Mouse (Mus musculus) cerebellum, adult 9-11 months (tissue): ENCODE data around the gene Tex44.

Experiments used
- DNase-seq: peaks from one replicate; pipeline ENCODE4 v3.0.0; 2022

Gene Tex44

DNA sequence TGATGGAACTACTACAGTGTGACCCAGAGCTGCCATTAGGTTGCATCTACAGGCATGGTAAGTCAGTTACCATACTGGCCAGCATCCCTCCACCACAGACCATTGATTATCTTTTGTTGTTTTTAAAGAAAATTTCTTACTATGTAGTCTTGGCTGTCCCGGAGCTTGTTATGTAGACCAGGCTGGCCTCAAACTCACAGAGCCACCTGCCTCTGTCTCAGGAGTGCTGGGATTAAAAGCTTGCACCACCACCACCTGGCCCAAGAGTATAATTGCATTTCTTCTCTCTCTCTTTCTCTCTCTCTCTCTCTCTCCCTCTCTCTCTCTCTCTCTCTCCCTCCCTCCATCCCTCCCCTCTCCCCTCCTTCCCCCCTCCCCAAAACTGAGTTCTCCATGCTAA is 1.8 kb upstream of the Tex44 start:
- DNase-seq = no peak

DNA sequence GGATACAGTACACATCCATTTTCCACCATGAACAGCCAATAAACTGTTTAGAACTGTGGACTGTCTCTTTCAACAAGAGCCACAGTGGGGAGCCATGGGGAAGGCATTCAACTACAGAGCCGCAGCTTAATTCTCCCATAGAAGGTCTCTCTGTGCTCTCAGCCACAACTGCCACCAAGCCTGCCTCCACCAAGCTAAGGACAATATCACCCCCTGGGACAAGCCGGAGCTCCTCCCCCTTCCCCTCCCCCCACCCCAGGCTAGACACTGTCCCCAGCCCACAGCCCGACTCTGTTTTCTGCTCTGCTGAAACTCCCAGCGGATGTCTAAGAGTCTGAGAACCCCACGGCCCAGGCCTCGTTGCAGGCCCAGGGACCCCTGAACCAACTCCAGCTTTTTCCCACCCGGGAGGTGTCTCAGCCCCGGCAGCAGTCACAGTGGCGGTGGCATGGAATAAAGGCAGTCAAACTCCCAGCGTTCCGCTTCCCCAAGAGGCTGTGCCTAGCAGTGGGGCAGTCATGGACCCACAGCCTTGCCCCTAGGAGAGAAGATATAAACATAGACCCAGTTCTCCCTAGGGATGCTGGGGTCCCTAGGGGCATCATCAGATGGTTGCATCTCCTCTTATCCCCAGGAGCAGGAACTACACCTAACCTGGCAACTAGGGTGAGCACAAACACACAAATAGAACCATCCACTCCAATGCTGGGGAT is 1.1 kb upstream of the Tex44 start:
- no peak for DNase-seq

DNA sequence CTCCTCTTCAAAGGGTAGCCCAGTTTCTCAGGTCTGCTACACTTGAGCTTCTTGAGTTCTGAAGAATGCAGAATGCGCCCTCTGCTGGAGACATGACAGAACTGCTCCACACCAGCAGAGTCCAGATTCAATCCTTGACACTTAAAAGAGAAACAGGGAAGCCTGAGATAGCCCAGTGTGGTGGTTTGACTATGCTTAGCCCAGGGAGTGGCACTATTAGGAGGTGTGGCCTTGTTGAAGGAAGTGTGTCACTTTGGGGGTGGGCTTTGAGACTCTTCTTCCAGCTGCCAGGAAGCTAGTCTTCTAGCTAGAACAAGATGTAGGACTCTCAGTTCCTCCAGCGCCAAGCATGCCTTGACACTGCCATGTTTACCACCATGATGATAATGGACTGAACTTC is 3.9 kb downstream of the Tex44 start:
- peak; percentile 69 for DNase-seq

DNA sequence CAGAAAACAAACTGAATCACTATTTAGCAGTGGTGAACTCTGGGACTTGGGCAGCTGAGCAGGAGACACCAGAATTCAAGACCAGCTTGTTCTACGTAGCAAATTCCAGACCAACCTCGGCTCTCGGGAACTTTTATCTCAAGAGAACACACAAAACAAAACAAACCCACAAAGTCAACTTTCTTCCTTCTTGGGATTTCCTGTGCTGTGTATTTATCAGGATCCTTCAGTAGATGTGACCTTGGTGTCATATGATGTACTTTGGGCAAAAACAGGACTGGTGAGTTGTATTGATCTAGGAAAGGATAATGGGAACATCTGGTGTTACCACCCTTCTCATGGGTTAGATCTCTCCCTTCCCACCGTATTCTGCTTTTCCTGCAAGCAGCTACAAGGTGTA is 6.6 kb downstream of the Tex44 start:
- DNase-seq = no peak

DNA sequence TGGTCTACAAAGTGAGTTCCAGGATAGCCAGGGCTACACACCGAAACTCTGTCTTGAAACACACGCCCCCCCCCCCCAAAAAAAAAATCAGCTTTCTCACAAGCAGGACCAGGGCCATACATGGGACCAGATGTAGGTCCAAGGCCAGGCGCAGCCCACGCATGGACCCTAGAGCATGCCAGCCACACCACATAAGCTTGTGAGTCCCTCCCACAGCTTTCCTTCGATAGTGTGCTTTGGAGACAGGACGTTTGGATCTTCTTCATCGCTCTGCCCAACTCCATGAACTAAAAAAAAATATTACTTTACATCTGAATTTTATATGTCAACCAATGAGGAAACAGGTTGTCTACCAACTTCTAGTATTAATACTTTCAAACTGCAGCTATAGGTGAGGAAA is 7.2 kb downstream of the Tex44 start:
- peak; percentile 46 for DNase-seq

DNA sequence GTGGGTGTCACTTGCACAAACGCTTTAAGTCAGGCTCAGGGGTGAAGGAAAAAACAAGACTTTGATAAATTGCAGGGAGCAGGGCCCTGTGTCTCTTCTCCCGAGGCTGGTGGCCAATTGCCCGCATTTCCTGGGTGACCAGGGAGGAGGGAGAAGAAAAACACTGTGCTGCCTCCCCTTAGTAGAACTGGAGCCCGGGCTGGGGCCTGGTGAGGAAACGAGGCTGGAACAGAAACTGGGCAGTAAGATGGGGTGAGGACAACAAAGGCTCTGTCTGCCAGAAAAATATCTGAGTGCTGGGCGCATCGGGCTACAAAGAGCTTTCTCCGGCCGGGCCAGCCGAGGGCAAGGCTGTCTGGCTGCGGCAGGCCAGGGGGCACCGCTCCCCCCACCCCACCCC is 7.9 kb downstream of the Tex44 start:
- DNase-seq = peak; percentile 82

DNA sequence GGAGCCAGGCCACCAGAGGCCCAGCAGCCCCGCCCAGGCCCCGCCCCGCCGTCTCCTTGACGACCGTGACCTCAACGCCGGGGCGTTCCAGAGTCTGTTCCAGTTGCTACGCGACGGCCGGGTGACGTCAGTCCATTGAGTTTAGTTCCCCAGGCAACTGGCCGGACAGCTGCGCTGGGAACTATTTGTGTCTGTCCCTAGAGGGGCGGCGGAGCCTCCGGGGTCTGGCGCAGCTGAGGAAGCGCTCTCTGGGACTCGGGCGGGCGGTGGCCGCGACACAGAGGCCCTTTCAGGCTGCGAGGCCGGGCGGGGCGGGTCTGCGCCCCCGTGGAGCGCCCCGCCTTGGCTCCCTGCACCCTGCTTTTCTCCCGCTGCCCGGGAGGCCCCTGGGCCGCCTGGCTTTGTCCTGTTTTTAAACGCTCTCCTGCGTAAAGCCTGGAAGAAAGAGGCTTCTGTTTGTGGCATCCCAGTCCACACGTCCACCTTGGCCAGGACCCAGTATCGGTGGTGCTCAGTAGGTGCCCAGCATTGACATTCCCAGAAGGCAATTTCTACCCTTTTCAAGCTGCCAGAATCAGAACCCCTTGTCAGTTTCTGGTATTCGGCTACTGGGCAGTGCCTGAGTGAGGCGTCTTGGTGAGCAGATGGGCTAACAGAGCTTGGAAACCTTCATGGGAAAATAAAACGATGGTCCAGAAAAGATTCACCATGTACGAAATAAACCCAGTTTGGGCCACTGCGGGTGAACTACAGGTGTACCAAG is 8.5 kb downstream of the Tex44 start:
- DNase-seq = peak; percentile 94

DNA sequence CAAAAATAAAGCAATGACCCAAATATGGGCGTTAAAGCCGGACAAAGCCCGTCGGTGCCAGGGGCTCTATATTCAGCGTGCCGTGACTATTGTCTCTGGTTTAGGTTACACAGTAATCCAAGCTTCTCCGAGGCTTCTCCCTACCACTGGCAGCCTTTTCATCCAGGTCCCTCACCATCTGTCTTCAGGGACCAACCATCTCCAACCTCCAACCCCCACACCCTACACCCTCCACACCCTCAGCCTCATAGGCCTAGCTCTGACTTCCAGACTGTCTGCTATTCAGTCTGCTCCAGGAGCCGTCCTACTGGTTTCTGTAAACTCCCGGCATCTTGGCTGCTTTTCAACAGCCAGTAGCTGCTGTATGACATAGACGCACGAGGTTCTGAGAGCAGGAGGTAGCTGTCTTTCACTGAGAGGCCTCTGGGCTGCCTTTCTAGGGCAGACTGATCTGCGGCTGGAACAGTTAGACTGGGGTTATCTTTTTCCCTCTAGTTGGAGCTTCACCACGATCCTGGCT is 9.2 kb downstream of the Tex44 start:
- peak; percentile 66 for DNase-seq

DNA sequence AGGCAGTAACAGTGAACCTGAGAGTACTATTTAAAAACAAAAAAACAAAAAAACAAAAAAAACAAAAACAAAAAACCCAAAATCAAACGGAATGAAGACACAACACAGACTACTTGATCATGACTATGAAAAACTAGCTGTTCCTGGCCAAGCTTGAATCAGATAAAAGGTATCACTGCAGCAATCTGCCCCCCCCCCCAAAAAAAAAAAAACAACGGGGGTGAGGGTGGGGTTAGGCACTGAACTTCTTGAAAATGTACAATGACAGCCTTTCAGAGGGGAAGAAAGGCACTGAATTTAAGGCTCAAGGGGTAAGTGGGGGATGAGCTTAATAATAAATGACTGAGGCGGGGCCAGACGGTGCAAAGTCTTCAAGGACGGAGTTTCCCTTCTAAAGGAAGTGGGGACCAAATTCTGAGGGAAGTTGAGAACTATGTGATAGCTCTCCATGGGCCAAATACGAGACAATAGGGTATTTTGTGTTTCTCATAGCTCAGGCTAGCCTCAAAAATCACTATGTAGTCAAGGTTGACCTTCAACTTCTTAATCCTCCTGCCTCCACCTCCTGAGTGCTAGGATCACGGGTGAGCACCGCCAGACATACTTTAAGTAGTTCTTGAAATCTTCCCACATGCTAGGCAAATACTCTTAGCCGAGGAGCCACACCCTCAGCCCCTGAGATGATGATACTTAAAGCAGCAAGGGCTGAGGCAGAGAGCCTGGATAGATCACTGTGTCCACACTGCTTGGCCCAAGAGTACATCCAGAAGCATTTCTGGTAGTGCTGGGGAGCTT is 11.3 kb downstream of the Tex44 start:
- no peak for DNase-seq

DNA sequence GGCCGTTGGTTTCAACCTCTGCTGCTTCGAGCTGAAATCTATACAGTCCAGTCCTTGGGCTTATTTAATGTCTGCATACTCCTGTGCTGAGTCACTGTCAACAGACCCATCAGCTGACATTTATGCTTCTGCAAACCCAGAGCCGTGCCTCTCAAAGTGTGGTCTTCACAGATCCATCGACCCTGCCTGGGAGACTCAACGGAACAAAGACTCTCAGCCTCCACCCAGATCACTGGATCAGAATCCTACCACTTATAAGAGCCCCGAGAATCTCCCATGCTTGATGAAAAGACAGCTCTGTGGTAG is 11.8 kb downstream of the Tex44 start:
- no peak for DNase-seq

DNA sequence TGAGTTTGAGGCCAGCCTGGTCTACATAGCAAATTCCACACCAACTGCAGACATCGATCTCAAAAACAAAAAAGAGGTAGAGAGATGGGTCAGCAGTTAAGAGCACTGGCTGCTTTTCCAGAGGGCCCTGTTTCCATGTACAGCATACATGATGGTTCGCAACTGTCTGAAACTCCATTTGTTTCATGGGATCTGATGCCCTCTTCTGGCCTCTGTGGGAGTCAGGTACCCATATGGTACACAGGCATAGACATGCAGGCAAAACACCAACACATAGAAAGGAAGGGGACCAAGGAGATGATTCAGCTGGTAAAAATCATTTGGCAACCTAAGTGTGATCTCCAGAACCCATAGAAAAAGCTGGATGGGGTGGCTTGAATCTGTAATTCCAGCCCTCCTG is 12.4 kb downstream of the Tex44 start:
- no peak for DNase-seq

DNA sequence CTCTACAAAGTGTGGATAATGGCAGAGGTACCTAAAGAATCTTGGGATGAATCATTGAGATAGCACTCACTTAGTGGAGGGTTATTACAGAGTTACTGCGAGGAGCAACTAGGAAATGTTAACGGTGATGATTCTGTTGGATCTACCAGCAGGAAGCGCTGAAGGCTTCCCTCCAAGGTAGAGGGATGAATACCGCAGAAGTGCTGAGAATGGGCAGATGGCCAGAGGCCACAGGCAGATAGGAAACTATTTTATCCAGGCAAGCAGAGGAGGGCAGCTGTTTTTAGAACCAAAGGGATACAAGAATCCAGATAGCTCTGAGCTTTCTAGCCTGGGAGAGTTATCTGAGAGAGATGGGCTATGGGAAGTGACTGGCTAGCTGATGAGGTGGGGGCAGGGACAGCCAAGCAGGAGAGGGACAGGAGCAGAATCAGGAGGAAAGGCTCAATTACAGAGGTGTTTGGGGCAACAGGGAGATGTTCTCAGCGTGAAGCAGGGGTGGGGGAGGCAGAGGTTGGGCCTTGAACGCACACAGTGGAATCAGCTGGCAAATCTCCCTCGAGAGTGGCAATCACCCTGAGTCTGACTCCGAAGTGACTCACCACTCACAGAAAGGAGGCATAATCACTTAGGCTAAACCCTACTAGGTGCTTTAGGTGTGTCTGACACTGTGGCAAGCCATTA is 13.5 kb downstream of the Tex44 start:
- DNase-seq = peak; percentile 60

DNA sequence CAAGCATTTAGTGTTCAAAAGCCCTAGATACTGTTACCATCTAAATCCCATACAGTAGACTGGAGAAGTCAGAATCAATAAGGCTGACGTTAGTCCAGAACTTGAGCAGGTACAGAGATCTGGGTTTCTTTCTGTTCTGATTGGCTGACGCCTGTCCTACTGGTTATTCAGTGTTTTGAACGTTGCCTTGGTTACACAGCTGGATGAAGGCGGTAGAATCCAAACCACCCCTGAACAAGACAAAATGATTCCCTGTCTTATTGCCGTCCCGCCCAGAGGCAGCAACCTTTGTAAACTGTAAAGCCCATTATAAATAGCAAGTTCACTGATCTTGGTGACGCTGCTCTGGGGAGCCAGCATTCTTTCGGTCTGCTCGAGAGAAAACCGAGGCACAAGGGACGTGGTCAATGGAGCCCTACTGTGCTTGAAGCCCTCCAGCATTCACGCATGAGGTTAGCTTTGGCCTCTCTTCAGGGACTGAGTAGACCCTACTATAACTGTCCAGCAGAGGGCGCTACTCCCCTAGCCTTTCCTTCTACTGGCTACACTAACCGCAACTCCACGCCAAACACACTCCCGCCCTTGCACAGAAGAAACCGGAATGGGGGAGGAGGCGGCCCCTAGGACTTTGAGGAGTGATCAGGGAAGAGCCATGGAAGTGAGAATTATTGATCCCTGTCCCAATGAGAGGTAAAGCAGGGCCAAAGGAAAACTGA is 14.2 kb downstream of the Tex44 start:
- DNase-seq = peak; percentile 92

DNA sequence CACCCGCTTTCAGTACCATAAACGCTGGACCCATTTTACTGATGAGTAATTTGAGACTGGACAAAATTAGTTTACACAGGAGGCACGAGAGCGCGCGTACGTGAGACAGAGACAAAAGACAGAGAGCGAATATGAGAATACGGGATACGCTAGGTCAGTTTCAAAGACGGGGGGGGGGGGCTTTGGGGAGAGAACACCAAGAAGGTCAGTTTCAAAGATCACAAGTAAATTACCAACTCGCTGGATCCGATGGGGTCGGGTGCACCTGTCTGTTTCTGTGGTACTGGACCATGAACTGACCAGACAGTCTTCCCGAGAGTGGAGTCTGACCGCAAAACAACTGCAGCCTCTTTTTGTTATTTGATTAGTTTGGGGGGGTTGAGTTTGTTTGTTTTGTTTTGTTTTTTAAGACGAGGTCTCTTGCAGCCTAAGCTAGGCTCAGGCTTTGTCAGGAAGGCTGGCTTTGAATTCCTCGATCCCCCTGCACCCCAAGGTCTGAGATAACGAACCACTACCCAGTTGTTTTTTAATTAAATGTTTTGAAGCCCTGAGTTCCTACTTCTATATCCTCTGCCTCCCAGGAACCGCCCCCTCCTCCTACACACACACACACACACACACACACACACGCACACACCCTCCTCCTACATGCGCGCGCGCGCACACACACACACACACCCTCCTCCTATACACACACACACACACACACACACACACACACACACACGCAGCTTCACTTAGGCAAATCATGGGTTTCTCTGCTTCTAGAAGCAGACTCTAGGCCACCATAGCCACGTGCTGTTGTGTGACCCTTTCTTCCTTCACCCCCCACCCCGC is 15.0 kb downstream of the Tex44 start:
- DNase-seq = peak; percentile 67

DNA sequence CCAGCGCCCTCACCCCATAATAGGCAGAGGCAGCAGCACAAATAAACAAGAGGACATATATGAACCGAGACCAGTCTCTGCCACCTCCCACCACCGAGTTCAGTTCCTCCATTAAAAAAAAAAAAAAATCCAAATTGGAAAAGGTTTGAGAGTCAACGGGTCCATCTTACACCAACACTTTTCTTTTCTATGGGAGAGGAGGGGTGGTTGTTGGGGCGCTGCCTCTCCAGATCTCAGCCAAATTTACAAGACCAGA is 15.5 kb downstream of the Tex44 start:
- DNase-seq = no peak

DNA sequence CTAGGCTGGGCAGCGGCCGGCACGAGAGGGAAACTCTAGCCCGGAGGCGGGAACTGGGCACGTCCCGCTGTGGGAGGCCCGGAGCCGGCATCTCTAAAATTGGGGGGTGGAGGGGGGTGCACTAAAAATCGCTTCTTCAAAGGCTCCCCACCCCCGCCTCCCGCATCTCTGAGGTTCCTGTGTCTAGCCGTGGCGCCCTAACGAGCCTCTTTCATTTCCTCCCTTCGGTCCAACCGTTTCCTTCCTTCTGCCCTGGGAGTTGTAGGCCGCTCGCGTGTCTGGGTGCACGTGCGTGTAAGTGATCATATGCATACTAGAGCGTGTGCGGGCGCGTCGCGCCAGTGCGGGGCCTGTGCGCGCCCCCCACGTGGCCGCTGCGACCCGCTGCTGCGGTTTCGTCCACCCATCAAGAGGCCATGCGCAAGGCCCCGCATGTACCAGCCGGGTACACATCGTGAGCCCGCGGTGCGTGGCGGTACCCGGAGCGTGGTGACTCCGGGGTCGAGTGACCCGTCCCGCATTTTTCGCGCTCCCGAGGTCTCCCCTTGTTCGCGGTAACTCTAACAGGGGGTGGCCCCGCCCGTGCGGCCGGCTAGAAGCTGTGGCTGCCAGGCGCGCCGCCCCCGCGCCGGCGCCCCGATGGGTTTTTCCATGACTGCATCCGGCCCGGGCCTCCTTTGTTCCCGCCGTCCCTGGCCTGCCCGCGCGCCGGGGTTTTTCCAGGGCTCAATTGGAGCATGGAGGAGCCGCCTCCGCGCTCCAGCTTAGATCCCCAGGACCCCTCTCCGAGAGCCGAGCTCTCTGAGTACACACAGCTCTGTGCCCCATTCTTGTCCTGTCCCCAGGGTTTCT is 16.1 kb downstream of the Tex44 start:
- peak; percentile 92 for DNase-seq

DNA sequence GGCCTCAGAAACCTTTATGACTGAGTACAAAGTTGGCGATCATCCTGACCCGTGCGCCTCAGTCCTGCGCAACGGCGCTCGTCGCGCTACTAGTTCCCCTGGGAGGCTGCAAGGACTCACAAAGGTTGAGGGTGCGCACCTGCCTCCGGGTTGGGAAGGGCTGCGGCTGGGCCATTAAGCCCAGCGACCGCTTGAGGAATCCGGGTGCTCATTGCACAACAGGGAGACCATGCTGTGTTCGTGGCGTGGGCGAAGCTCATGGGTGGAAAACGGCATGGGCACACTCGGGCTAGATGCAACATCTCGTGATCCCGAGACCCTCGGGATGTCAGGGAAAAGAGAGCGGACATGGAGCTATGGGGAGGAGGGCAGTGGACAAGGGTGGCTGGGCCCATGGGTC is 16.7 kb downstream of the Tex44 start:
- no peak for DNase-seq

DNA sequence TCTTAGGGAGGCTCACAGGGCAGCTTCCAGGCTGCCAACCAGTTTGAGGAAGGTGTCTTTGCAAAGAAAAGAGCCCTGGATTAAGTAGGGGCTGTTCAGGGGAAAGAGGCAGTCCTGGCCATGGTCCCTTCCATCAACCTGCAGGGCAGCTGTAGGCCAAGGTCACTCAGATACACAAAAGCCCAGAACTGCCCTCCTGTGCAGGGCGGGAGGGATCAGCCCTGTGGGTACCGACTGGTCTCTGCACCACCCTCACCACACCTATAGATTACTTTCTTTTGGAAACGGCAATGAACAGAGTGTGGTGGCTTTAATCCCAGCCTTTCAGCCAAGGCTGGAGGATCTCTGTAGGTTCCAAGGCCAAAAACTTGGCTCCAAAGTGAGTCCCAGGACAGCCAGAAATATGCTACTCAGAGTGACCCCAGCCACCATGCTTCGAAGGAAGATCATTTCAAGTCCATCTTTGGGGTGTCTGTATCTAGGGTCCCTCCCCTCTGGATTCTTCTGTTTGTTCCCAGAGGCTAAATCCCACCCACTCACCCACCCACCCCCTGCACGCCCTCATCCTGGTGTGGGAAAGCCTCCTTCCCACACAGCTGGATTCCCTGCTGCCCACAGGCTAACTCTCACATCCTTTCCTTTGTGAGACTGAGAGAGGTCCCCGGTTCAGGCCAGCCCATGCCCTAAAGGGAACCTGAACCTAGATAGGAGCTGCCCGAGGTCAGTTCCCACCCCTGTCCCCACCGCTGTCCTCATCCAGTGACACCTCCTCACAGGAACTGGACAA is 17.4 kb downstream of the Tex44 start:
- DNase-seq = peak; percentile 58

DNA sequence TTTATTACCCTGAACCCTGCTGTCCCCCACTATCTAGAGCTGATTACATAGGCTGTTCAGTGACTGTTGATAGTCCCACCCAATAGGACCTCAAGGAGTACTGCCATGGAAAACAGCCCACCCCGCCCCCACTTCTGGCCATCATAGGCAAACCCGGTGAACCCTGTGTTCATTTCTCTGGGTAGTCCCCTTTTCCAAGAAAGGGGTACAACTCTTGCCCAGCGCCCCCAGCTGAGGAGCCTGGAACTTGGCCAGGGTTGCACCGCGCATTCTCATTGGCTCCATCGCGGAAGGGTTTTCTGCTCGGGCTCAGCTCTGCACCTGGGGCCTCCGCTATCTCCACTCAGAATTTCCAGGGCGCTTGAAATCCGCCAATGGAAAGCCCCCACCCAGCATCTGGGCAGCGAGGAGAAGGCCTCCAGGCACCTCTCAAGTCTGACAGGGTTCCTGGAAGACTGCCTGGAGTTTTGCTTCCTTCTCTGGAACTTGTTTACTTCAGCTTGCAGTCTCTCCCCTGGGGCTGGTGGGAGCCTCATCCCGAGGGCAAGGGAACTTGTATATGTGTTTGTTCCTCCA is 21.6 kb downstream of the Tex44 start:
- no peak for DNase-seq

DNA sequence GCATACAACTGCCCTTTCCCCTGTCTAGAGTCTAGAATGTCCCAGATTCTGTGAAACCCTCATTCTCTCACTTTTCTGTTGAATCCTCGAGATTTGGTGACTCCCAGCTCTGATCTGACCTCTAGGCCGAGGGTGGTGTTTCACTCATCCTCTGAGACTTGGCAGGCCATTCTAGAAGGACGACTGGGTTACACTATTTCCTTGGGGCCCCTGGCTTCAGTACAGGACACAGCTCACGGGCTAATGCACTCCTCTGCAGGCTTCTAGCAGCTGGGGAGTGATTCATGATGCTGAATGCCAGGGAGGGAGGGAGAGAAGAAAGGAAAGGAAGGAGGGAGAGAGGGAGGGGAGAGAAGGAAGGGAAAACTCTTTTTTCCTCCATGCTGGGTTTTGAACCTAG is 22.1 kb downstream of the Tex44 start:
- DNase-seq = no peak
